Mouse (Mus musculus) thymus, adult 2 months (tissue): ENCODE results near the gene Yipf6. TPM values are rescaled to one million over a fixed set of nuclear protein-coding genes. Genes with fewer than 3 reads are reported as not detected.
A peak's percentile ranks its signal among the peaks of the same experiment; 100 is the strongest.

ENCODE experiments used
- DNase-seq: peaks from one replicate; pipeline ENCODE4 v3.0.0; 2021
- H3K27ac ChIP-seq: fragments of 200-500 bp; 2 replicates; pipeline ENCODE4 v1.5.1; 2012; ENCODE audit warnings: low read length, control low read depth; ENCODE audit not compliant: control insufficient read depth, insufficient read depth
- H3K27me3 ChIP-seq: fragments of 200-500 bp; 2 replicates; pipeline ENCODE4 v1.6.1; 2012; ENCODE audit warnings: mild to moderate bottlenecking, low read length, moderate library complexity, mixed read lengths; ENCODE audit not compliant: control insufficient read depth, insufficient read depth
- H3K36me3 ChIP-seq: fragments of 200-500 bp; 2 replicates; pipeline ENCODE4 v1.6.1; 2012; ENCODE audit warnings: mild to moderate bottlenecking, low read length, moderate library complexity; ENCODE audit not compliant: control insufficient read depth, insufficient read depth
- H3K4me1 ChIP-seq: fragments of 200-500 bp; replicated peaks from 2 replicates; pipeline ENCODE4 v1.6.1; 2012; ENCODE audit warnings: low read length; ENCODE audit not compliant: control insufficient read depth, insufficient read depth
- H3K4me3 ChIP-seq: fragments of 200-500 bp; 2 replicates; pipeline ENCODE4 v1.5.1; 2012; ENCODE audit warnings: mild to moderate bottlenecking, low read length, control low read depth, moderate library complexity; ENCODE audit not compliant: control insufficient read depth, insufficient read depth
- CTCF ChIP-seq: fragments of 200-500 bp; IDR thresholded peaks from 2 replicates; pipeline ENCODE4 v1.5.1; 2012; ENCODE audit warnings: mild to moderate bottlenecking, control low read depth, low read length, moderate library complexity, borderline replicate concordance; ENCODE audit not compliant: control insufficient read depth, poor library complexity, insufficient read depth; ENCODE audit errors: extremely low read depth
- POLR2A ChIP-seq: fragments of 200-500 bp; IDR thresholded peaks from 2 replicates; pipeline ENCODE4 v1.6.1; 2012; ENCODE audit warnings: mild to moderate bottlenecking, low read length, control low read depth, moderate library complexity; ENCODE audit not compliant: control insufficient read depth, poor library complexity, insufficient read depth; ENCODE audit errors: extremely low read depth
- WGBS: fragments of 180-500 bp; shearing (Covaris S2); methylation state at CpG from one replicate; pipeline ENCODE4 v1.1.7; 2018; 5-methylcytosine and 5-hydroxymethylcytosine counted together
- polyA plus RNA-seq: library from polyadenylated mRNA; depleted of rRNA; stranded (reverse); fragments of >200 nt; gene quantifications from 2 replicates; pipeline ENCODE4 v1.2.3, GENCODE M21; 2012; rRNA removed

The Yipf6 gene
- polyA plus RNA-seq = 16.5 and 16.8 TPM in 2 replicates

GRCm38 (mm10) chrX:98936101-98936500, at the start of gene Yipf6:
Yipf6 (plus strand) TSS chrX:98936316.
- 87% methylated on average over 3 of the region's 3 CpGs for WGBS
- no peak for DNase-seq
- H3K4me3 ChIP-seq = peak within 1 kb of the TSS; percentile 100
- TF ChIP-seq CTCF (no peak), POLR2A (no peak)
- peaks cover 4% of the 10 kb centered on the region; the same call in 1 of the 2 replicates for H3K4me1 ChIP-seq
- H3K36me3 ChIP-seq = no peaks in the 10 kb centered on the region
- H3K27me3 ChIP-seq = no peaks in the 10 kb centered on the region
- 0 out of 2 replicates have a peak within 1 kb of the TSS, but pooled peaks have one; percentile 21 for H3K27ac ChIP-seq

- DNase-seq = no peak
- no peak for TF ChIP-seq CTCF
- TF ChIP-seq POLR2A = no peak
- Histone ChIP-seq H3K4me1 (no peaks in the 10 kb centered on the region), H3K36me3 (no peaks in the 10 kb centered on the region), H3K27ac (no peak overlapping the region), H3K27me3 (no peaks in the 10 kb centered on the region), H3K4me3 (peak overlapping the region; percentile 32)
- 6% methylated on average over 14 of the region's 14 CpGs for WGBS
These were observed 46.1 kb upstream of the Yipf6 start for GRCm38 (mm10) chrX:98890072-98890405.

- no peak for TF ChIP-seq POLR2A
- no peak for TF ChIP-seq CTCF
- no peak for DNase-seq
- 2% methylated on average over 44 of the region's 48 CpGs for WGBS
These were observed 45.6 kb upstream of the Yipf6 start, which contains the start of gene Ophn1 for GRCm38 (mm10) chrX:98890406-98891116. Ophn1 (minus strand) TSS chrX:98891025.

GRCm38 (mm10) chrX:98898307-98898706, 37.8 kb upstream of the Yipf6 start:
- Histone ChIP-seq H3K27ac (no peak overlapping the region), H3K27me3 (no peaks in the 10 kb centered on the region), H3K4me1 (no peaks in the 10 kb centered on the region), H3K4me3 (no peak overlapping the region), H3K36me3 (no peaks in the 10 kb centered on the region)
- 84% methylated on average over 3 of the region's 3 CpGs for WGBS
- TF ChIP-seq POLR2A = no peak
- no peak for TF ChIP-seq CTCF
- DNase-seq = no peak

More at GRCm38 (mm10) chrX:98890406-98891116, 45.6 kb upstream of the Yipf6 start, which contains the start of gene Ophn1:
- H3K27me3 ChIP-seq = no peaks in the 10 kb centered on the region
- no peak within 1 kb of the TSS for H3K27ac ChIP-seq
- H3K4me1 ChIP-seq = no peaks in the 10 kb centered on the region
- no peaks in the 10 kb centered on the region for H3K36me3 ChIP-seq
- H3K4me3 ChIP-seq = peak within 1 kb of the TSS; percentile 32

- H3K4me1 ChIP-seq = no peaks in the 10 kb centered on the region
- H3K27ac ChIP-seq = no peak overlapping the region
- TF ChIP-seq POLR2A (no peak), CTCF (no peak)
- no peak for DNase-seq
- no peaks in the 10 kb centered on the region for H3K27me3 ChIP-seq
- 13% methylated on average over 6 of the region's 6 CpGs for WGBS
- no peaks in the 10 kb centered on the region for H3K36me3 ChIP-seq
- H3K4me3 ChIP-seq = no peak overlapping the region
These were observed 31.9 kb upstream of the Yipf6 start for GRCm38 (mm10) chrX:98904226-98904625.

GRCm38 (mm10) chrX:98908910-98909309, 27.2 kb upstream of the Yipf6 start:
- H3K4me1 ChIP-seq = no peaks in the 10 kb centered on the region
- H3K36me3 ChIP-seq = no peaks in the 10 kb centered on the region
- no peaks in the 10 kb centered on the region for H3K27me3 ChIP-seq
- WGBS = 90% methylated on average over 1 of the region's 1 CpGs
- TF ChIP-seq CTCF (no peak), POLR2A (no peak)
- DNase-seq = no peak
- no peak overlapping the region for H3K4me3 ChIP-seq
- no peak overlapping the region for H3K27ac ChIP-seq
